Mouse (Mus musculus): ENCODE data around the gene Drc3.

Gene Drc3

GRCm38 (mm10) chr11:60352559-60353411, at the start of gene Drc3, which contains the start of gene Tom1l2:
Gene Drc3 (plus strand): TSS chr11:60353329.
Gene Tom1l2 (minus strand): TSS chr11:60352905.
- peak; percentile 100 for DNase-seq

DNA sequence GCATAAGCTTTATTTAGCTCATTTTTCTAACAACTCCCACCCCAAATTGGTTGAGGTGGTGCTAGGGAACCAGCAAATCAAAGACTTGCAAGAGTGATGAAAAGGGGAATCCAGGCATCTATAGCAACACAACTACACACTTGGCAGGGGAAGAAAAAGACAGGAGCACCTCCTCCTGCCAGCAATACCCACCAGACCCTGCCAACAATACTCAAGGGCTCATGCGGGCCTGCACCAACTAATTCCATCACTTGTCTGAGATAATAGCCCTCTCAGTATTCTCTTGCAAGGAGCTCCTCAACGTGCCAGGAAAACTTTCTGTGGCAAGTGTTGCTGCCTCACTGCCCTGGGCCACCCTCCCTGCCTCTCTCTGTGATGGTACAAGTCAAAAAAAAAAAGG, 49.6 kb upstream of the Drc3 start:
- no peak for DNase-seq

- no peak for DNase-seq
These were observed 47.5 kb upstream of the Drc3 start for GRCm38 (mm10) chr11:60305611-60306010.

DNA sequence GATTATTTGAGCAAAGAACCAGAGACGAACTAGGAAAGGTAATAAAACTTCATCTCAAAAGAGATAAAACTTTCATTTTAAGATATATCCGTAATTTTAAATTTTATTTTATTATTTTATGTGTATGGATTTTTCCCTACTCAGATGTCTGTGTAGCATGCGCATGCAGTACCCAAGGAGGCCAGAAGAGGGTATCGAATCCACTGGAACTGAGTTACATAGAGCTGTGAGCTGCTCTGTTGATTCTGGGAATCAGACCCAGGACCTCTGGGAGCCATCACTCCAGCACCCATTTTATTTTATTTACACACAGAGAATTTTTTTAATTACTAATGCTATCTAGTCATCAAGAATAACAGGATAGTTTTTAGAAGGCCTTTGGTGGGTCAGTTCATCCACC, 46.3 kb upstream of the Drc3 start:
- no peak for DNase-seq

DNA sequence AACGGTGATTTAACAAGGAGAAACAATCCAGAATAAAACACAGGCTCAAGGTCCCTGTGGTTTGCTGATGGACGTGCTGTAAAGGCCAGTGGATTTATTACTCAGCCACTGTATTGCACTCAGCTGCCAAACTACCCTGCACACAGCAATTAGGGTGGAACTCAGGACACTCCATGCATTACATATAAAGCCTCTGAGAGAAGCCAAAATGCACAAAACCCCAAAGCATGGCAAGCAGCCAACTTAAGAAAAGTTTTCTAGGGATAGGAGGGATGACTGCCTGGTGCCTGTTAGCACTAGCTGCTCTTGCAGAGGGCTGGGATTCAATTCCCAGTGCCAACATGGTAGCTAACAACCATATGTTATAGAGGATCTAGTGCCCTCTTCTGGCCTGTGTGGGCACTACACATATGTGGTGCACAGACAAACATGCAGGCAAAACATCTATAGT, 45.7 kb upstream of the Drc3 start:
- no peak for DNase-seq

GRCm38 (mm10) chr11:60308061-60308460, 45.1 kb upstream of the Drc3 start:
- no peak for DNase-seq

GRCm38 (mm10) chr11:60308506-60309116, 44.5 kb upstream of the Drc3 start:
- no peak for DNase-seq

DNA sequence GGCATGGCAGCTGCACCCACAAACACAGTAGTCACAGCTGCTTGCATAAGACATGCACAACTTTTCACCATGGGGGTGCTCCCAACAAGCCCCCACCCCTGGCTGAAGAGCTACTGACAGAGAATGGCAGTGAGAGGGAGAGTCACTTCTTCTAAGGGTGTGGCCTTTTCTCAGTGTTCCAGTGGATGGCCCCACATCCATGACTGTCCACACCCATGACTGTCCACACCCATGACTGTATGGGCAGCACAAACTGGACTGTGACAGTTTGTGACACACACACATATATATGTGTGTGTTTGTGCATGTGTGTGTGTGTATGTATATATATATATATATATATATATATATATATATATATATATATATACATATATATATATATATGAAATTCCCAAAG, 43.3 kb upstream of the Drc3 start:
- DNase-seq = no peak

DNA sequence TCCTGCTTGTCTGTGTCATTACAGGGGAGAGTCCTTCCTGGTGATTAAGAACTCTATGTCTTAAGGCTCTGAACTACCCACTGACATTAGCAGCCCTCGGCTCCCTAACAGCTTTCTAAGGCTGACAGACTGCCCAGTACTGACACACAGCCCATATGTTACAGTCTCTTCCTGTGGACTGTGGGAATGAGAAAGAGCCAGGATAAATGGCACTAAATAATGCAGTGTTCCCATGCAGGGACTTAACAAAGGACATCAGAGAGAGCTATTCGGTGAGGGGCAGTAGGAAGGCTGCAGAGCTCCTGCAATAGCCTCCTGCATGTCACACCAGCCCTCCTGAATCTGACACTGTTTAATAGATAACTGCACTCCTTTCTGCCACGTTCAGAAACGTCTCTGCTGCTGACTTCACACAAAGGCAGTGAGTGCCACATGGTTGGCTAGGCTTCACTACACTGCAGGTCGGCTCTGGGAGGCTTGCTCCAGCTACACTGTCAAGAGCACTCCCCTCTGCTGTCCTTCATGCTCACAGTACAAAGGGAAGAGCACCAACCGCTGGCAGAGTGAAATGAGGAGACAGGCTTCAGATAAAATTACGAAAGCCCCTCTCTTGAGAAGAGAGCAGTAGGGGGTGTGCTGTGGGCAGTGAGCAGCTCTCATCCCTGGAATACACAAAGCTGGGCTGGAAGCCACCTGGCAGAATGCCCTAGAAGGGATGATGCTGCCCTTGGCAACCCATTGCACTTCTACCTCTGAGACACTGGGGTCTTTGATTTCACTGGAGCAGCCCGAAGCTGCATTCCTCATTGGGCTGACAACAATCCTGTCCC, 41.9 kb upstream of the Drc3 start:
- peak; percentile 88 for DNase-seq

DNA sequence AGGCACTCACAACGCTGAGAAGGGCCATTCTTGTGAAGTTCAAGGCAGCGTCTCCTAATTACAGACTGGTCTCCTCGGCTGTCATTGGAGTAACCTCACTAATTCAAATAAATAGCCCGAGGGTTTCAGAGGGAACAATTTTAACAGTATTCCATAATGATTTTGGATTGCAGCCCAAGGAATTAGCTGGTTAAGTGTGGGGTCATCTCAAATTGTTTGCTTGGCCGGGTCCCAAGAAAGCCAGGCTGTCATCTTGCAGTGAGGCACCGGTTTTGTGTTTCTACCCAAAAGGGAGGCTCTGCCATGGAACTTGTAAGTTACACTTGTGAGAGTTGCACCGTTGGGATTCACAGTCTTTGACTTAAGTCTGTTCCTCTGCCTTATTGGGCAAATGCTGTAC, 36.9 kb upstream of the Drc3 start:
- peak; percentile 50 for DNase-seq

DNA sequence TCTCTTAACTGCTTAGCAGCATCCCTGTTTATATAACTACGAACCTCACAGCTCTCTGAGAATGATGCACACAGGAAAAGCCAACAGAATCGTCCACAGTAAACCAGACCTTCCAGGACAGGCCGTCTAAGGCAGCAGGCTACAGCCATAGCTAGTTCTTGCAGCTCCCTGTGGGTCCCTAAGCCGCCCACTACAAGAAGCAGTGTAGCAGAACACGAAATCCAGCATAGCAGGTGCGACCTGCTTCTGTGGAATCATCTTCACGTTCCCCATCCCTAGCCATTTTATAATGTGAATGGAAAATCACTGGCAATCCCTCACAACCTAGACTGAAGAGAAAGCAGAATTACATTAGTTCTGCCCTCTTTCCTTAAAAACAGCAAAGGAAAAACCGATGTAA, 36.2 kb upstream of the Drc3 start:
- no peak for DNase-seq

- DNase-seq = no peak
These were observed 35.6 kb upstream of the Drc3 start for GRCm38 (mm10) chr11:60317376-60318102.

DNA sequence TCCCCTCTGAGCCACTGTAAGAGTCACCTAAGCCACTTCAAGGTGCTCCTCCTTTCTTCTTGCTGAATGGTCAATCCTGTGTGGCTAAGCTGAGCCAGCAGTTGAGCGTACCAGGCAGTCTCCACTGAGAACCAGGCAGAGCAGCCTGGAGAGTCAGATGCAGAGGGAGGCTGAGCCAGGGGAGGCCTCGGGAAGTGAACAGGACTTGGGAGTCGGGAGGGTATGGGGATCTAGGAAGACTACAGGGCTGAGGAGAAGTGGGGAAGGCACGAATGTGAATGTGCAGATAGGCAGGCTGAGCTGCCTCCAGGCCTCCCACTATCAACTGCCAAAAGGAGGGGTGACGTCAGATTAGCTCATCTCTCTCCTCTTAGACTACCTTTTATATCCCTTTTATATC, 34.4 kb upstream of the Drc3 start:
- DNase-seq = no peak

DNA sequence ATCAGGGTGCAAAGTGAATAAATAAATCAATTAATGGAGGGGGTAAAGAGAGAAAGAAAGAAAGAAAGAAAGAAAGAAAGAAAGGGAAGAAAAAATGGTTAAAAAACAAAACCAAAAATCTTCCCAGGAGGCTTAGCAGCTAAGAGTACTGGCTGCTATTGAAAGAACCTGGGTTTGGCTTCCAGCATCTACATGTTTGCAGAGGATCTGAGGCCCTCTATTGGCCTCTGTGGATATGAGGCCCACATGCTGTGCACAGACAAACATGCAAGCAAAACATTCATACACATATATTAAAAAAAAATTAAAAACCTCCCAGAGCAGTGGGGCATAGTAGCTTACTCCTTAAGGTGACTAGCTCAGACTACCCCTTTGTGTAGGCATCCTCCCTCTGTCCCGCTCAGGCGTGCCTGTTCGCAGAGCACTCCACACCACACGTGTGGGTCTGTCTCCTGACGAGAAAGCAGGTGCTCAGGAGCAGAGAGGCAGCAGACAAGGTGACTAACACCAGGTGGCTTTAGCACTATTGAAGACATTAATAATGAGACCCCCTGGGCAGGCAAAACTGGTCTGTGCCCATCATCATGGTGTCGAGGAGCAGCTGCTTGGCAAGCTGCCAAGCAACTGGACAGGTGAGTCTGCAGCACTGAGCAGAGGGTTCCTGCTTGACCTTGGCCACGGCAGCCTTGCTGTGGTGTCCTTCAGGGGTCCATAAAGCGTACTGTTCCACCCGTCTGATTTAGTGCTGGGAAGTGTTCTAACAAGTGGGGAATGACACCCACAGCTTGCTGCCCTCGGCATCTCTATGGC, 33.7 kb upstream of the Drc3 start:
- peak; percentile 52 for DNase-seq

DNA sequence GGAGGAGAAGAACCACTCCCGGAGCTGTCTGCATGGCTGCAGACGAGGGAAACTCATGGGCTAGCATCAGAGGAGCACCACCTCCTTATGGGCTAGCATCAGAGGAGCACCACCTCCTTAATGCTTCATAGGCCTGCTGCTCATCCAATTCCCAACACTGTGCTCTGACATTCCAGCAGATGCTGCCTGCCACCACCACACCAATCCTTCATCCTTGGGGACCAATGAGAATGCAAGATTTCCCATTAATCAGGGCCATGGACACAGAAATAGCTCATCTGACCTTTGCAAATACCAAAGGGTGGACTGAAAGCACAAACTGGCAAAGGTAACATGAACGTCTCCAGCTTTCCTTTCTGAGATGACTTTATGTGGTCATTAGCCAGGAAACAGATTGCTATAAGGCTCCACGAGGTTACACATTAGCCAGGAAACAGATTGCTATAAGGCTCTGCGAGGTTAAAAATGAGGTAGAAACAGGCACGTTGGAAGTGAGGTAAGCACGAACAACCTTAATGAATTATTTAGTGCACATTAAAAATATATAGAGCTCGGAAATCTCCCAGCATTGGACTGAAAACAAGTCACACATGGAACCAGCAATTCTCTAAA, 32.6 kb upstream of the Drc3 start:
- no peak for DNase-seq

DNA sequence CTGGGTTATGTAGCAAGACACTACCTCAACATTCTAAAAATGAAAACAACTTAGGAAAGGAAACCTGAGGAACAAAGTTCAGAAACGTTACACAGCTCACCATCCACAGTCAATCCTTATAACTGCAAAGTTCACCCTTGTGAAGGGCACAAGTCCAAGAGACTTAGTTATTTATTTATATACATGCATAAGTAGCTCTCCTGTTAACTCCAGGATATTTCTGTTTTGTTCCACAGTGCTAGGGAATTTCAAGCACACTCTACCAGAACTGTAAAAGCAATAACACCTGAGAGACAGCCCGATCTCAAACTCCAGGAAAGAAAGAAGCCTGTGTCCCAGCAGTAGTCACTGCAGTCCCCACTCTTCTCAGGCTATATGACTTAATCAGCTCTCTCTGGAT, 31.7 kb upstream of the Drc3 start:
- DNase-seq = no peak

DNA sequence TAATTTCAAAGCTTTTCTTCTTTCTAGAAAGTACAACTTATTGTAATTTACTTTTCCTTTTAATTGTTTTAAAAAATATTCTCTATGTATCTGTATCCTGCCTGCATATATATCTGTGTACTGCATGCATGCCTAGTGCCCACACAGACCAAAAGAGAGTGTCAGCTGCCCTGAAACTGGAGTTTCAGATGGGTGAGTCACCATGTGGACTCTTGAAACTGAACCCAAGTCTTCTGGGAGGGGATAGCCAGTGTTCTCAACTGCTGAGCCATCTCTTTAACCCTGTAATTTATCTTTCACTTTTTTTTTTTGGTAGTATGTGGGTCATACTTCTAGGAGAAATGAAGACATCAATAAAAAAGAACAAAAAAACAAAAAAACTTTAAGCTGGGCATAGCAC, 29.4 kb upstream of the Drc3 start:
- DNase-seq = no peak

DNA sequence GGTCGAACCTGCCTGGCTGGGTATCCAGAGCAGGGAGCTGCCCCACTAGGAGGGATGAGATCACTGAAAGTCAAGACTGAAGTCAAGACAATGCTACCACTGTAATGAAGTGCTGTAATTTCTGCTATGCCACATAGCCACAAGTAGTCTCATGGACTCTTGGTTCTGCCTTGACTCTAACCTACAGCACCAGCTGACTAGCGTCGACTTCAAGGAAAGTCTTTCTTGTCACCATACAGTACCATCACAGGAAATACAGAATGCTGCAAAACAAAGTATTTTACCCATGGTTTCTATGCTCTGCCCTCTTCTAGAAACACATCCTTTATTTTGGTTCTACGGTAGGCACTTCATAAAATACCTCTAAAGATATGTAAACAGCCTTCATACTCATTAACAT, 22.6 kb upstream of the Drc3 start:
- DNase-seq = no peak

DNA sequence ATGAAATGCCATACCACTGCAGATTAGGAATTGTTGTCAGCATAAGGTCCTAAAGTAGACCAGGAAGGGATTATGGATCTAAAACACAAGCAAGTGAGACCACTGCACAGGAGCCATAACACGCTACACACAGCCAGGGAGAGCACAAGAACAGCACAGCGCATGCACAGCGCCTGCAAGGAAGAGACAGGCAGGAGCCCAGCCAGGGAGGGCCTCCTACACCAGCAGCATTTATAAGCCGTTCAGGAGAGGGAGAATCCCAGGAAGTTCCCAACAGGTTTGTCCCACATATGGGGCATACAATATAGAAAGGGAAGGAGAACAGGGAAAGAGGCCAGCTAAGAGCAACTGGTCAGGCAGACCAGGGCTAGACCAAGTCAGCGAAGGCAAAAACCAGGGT, 19.7 kb upstream of the Drc3 start:
- DNase-seq = no peak

GRCm38 (mm10) chr11:60334124-60334523, 19.0 kb upstream of the Drc3 start:
- no peak for DNase-seq

- no peak for DNase-seq
These were observed 17.4 kb upstream of the Drc3 start for GRCm38 (mm10) chr11:60335771-60336170.

DNA sequence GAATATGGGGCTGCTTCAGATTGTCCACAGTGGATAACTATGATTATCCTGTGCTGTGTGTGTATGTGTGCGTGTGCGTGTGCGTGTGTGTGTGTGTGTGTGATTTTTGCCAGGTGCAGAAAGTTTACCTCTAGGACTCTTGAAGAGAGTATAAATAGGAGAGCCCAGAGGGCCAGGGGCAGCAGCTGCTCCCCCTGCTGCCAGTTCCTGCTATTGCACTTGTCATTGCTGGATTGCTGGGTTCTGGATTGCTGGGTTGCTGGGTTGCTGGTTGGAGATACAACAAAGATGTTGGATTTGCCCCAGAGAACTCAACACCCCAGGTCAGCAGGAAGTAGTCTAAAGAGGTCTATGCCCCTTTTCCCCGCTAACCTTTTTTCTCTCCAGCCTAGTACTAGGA, 14.8 kb upstream of the Drc3 start:
- no peak for DNase-seq
